Mouse (Mus musculus) limb, embryonic 15.5 days (tissue): ENCODE data around the gene Gabrb3. TPM values are rescaled to one million over a fixed set of nuclear protein-coding genes. Genes with fewer than 3 reads are reported as not detected.
A peak's percentile ranks its signal among the peaks of the same experiment; 100 is the strongest.

Experiments used
- ATAC-seq: fragments of 200-750 bp; cut with Nextera tagmentation; 2 replicates; pipeline ENCODE4 v1.8.0; 2017; ENCODE audit warnings: low read depth, moderate TSS enrichment; ENCODE audit not compliant: insufficient number of reproducible peaks, low FRiP score, low TSS enrichment
- H3K27ac ChIP-seq: fragments of 300-500 bp; sonication (generic); 2 replicates; pipeline ENCODE4 v1.5.1; 2015; ENCODE audit warnings: moderate library complexity, mild to moderate bottlenecking, inconsistent platforms
- H3K27me3 ChIP-seq: fragments of 300-500 bp; sonication (generic); 2 replicates; pipeline ENCODE4 v1.6.1; 2015; ENCODE audit warnings: inconsistent platforms
- H3K36me3 ChIP-seq: fragments of 300-500 bp; sonication (generic); 2 replicates; pipeline ENCODE4 v1.6.1; 2015; ENCODE audit warnings: inconsistent platforms
- H3K4me1 ChIP-seq: fragments of 300-500 bp; sonication (generic); 2 replicates; pipeline ENCODE4 v1.6.1; 2015; ENCODE audit warnings: inconsistent platforms
- H3K4me2 ChIP-seq: fragments of 300-500 bp; sonication (generic); 2 replicates; pipeline ENCODE4 v1.6.1; 2015; ENCODE audit warnings: mild to moderate bottlenecking, inconsistent platforms
- H3K4me3 ChIP-seq: fragments of 300-500 bp; sonication (generic); 2 replicates; pipeline ENCODE4 v1.5.1; 2015; ENCODE audit warnings: mild to moderate bottlenecking, inconsistent platforms
- H3K9ac ChIP-seq: fragments of 300-500 bp; sonication (generic); 2 replicates; pipeline ENCODE4 v1.6.1; 2015; ENCODE audit warnings: inconsistent platforms
- H3K9me3 ChIP-seq: fragments of 300-500 bp; sonication (generic); 2 replicates; pipeline ENCODE4 v1.6.1; 2016; ENCODE audit warnings: inconsistent platforms
- WGBS: fragments of 180-500 bp; shearing (Covaris S2); methylation state at CpG from one replicate; pipeline ENCODE4 v1.1.7; 2015; 5-methylcytosine and 5-hydroxymethylcytosine counted together
- polyA plus RNA-seq: library from polyadenylated mRNA; unstranded; fragments of >200 nt; fragmentation: Nextera tagmentation; extraction: Ambion mirVana; gene quantifications from 2 replicates; pipeline ENCODE4 v1.2.1, GENCODE M21; 2015

Gabrb3 gene
- polyA plus RNA-seq, 1 experiment from 2014 or later: 1.4 TPM

DNA sequence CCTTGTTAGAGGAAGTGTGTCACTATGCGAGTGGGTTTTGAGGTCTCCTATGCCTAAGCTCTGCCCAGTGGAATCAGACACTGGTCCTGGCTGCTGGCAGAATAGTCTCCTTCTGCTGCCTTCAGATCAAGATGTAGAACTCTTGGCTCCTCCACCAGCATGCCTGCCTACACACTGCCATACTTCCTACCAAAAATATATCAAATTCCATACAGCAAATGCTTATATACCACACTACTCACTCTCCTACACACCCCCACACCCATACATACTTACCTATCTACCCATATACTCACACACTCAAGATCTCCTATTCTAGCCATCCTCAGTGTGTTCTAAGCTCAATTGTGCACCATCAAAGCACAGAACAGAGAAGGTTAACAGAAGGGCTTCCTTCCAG, 51.8 kb downstream of the Gabrb3 start:
- no peaks in the 10 kb centered on the region for H3K27me3 ChIP-seq
- no peak overlapping the region for H3K27ac ChIP-seq
- H3K9ac ChIP-seq: no peak overlapping the region
- H3K4me3 ChIP-seq: no peak overlapping the region
- no peak overlapping the region for H3K4me2 ChIP-seq
- no peak for ATAC-seq
- H3K36me3 ChIP-seq: no peaks in the 10 kb centered on the region
- WGBS: 96% methylated on average over 1 of the region's 1 CpGs
- no peaks in the 10 kb centered on the region for H3K4me1 ChIP-seq
- H3K9me3 ChIP-seq: no peaks in the 10 kb centered on the region

DNA sequence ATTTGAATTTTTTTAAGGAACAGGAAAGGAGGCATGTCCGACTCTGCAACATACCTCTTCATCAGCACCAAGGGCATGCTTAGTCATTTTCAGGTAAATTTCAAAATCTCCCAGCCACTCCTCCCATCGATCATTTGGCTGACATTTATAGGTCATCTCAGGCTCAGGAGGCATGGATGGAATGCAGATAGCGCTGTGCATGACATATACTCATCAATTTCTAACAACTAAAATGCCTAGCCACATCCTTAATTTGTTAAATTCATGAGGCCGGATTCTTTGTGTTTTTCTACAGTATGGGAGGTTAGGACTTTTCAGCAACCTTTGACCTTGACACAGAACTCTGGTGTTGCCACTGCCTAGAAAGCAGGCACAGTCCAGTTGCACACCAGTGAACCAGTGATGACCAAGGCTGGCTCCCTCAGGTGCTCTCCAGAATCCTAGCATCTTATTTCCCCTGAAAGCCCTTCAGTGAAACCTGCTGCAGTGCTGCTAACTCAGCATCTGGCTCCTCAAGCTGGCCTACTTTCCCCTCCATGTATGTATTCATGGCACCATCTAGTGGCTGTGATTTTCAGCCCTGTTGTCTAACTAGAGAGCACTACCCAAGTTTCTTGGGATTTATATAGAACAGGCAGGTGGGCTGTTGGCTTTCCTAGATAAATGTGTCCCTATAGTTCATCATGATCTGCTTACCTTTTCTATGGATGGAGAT, 54.5 kb downstream of the Gabrb3 start:
- no peaks in the 10 kb centered on the region for H3K4me1 ChIP-seq
- H3K36me3 ChIP-seq: no peaks in the 10 kb centered on the region
- no peak overlapping the region for H3K9ac ChIP-seq
- H3K4me3 ChIP-seq: no peak overlapping the region
- WGBS: 63% methylated on average over 4 of the region's 4 CpGs
- H3K4me2 ChIP-seq: no peak overlapping the region
- no peaks in the 10 kb centered on the region for H3K27me3 ChIP-seq
- H3K27ac ChIP-seq: no peak overlapping the region
- H3K9me3 ChIP-seq: no peaks in the 10 kb centered on the region
- 0 out of 2 replicates have a peak, but pooled peaks have one; percentile 35 for ATAC-seq

DNA sequence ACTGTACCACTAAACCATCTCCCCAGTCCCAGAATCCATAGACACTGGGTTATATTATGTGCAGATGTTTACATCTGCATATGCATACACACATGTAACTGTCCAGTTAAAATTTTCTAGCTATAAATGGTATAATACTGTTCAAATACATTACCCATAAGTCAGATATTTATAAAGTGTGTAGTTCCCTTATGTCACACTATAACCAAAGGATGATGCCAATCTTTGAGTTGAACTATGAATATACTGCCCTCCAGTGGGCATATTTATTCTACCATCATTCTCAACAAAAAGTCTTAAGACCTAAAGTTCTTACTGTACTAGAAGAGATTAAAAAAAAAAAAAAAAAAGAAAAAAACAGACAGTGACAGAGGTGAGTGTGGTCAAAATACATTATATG, 63.4 kb downstream of the Gabrb3 start:
- H3K4me3 ChIP-seq: no peak overlapping the region
- H3K9ac ChIP-seq: no peak overlapping the region
- no peak overlapping the region for H3K27ac ChIP-seq
- H3K36me3 ChIP-seq: no peaks in the 10 kb centered on the region
- H3K4me1 ChIP-seq: no peaks in the 10 kb centered on the region
- H3K9me3 ChIP-seq: no peaks in the 10 kb centered on the region
- no peak for ATAC-seq
- no peak overlapping the region for H3K4me2 ChIP-seq
- H3K27me3 ChIP-seq: no peaks in the 10 kb centered on the region

DNA sequence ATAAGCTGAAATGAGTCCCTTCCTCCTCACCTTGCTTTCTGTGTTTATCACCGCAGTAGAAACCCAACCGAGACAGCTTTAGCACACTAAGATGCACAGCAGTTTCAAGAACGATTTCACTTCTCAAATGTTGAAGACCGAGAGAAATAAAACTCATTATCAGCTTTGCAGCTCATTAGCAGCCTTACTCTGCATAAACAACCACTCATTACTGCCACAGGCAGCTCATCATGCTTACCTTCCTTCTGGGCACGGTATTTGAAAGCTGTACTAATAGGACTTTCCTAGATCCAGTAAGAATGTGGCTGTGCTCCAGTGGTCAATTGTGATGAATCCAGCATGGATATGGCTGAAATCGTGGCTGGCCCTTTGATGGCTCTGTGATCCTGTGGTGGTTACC, 67.4 kb downstream of the Gabrb3 start:
- H3K27me3 ChIP-seq: no peaks in the 10 kb centered on the region
- WGBS: 75% methylated on average over 6 of the region's 6 CpGs

DNA sequence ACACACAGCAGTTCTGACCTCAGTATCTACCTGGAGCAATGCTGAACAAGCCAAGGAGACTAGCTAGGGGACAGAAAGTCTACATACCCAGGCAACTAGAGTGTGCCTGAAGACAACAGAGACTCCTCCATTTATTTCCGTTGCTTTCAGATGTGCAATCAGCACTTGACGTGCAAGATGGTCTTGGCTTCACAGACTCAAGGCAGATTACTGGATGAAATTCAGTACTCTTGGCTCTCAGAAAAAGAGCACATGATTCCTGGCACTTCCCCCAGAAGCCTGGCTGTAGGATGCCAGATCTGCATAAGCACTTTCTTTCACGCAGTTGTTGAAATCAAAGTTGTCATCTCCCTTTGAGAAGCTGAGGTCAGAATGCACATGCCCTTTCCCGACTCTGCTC, 72.3 kb downstream of the Gabrb3 start:
- ATAC-seq: no peak
- Histone ChIP-seq H3K36me3 (no peaks in the 10 kb centered on the region), H3K4me2 (no peak overlapping the region), H3K9me3 (no peaks in the 10 kb centered on the region), H3K4me1 (no peaks in the 10 kb centered on the region), H3K9ac (no peak overlapping the region), H3K27me3 (no peaks in the 10 kb centered on the region), H3K27ac (no peak overlapping the region), H3K4me3 (no peak overlapping the region)
- WGBS: 76% methylated on average over 4 of the region's 4 CpGs

More for the DNA sequence above, 67.4 kb downstream of the Gabrb3 start:
- Histone ChIP-seq H3K9ac (no peak overlapping the region), H3K4me1 (no peaks in the 10 kb centered on the region), H3K9me3 (no peaks in the 10 kb centered on the region), H3K4me2 (no peak overlapping the region), H3K36me3 (no peaks in the 10 kb centered on the region), H3K27ac (no peak overlapping the region), H3K4me3 (no peak overlapping the region)
- ATAC-seq: no peak

DNA sequence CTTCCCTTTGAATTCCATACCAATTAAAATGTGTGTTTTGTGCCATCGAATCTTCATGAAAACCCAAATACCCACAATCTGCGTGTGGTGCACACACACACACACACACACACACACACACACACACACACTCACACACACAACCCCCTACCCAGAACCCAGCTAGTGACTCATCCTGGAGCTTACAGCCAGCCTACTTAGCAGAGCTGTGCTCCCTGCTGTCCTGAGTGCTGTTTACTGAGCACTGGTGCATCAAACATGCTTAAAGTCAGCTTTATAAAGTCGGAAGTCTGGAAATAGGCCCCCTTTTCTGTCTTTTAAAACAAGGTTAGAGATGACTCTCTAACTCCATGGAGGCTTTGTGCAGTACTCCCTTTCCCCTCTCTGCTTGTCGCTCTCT, 83.3 kb downstream of the Gabrb3 start:
- 73% methylated on average over 4 of the region's 4 CpGs for WGBS
- no peak overlapping the region for H3K9ac ChIP-seq
- no peak for ATAC-seq

DNA sequence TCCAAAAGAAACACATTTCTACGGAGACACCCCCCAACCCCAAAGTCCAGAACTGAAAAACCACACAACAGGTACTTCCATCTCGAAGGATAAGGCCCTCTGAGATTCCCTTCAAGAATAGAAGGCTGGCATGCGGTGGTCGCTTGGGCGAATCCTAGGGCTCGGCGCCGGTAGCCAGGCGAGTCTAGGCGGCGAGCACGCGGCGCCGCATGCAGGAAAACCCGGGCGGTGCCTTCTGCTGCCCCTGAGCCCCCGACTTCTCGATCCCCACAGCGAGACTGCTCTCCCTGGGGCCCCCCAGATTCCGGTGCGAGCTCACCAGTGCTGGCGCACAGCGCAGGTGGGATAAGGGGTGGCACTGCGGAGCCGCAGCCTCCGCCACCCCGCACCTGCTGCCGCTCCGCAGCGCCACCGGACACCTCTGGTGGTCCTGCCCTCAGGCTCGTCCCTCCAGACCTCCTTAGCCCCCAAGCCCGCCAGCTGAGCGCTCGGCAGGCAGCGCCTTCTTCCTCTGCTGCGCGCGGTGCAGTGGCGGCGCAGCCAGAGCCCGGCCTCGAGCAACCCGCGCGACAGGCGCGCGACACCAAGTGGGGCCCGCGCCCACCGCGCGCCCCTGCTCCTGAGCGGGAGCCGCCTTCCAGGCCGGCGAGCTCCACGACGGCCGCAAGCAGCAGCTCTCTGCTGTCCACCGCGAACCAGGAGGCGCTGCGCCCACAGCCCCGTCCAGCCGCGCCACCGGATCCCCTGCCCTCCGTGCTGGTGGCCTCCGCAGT, 89.6 kb downstream of the Gabrb3 start:
- Histone ChIP-seq H3K27me3 (peaks cover 54% of the 10 kb centered on the region), H3K36me3 (no peaks in the 10 kb centered on the region), H3K4me1 (peaks cover 12% of the 10 kb centered on the region), H3K9me3 (no peaks in the 10 kb centered on the region), H3K9ac (no peak overlapping the region), H3K4me2 (peak overlapping the region; percentile 64), H3K4me3 (peak overlapping the region; percentile 37), H3K27ac (no peak overlapping the region)
- no peak for ATAC-seq
- 2% methylated on average over 65 of the region's 72 CpGs for WGBS

More for the DNA sequence above, 83.3 kb downstream of the Gabrb3 start:
- Histone ChIP-seq H3K4me2 (no peak overlapping the region), H3K9me3 (no peaks in the 10 kb centered on the region), H3K36me3 (no peaks in the 10 kb centered on the region), H3K4me3 (no peak overlapping the region), H3K27me3 (peaks cover 15% of the 10 kb centered on the region), H3K27ac (no peak overlapping the region), H3K4me1 (no peaks in the 10 kb centered on the region)

DNA sequence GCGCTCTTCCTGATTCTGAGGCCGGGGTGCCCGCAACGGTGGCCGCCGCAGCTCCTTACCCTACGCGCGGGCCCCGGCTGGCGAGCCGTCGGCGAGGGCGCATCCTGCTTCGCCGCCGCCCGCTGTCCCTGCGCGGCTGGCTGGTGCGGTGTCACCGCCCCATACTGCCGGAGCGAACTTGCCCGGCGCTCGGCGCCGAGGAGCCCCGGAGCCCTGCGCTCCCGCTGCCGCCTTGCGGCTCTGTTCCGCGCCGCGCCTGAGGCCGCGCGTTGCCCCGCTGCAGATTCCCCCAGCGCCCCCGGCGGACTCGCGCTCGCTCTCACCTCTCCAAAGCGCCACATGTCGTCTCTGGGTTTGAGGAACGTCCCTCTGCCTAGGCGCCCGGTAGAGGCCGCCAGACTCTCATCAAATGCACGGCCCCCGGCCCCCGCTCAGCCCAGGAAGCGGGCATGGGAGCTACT, 90.2 kb downstream of the Gabrb3 start, which contains the start of gene Gabra5:
Gene Gabra5 (minus strand): TSS at position 379 of the 461 bp plus-strand sequence.
- Histone ChIP-seq H3K27ac (no peak within 1 kb of the TSS), H3K4me2 (peak within 1 kb of the TSS; percentile 64), H3K36me3 (no peaks in the 10 kb centered on the region), H3K27me3 (peaks cover 54% of the 10 kb centered on the region), H3K4me1 (peaks cover 12% of the 10 kb centered on the region), H3K9ac (no peak within 1 kb of the TSS), H3K4me3 (peak within 1 kb of the TSS; percentile 37), H3K9me3 (no peaks in the 10 kb centered on the region)
- WGBS: 1% methylated on average over 58 of the region's 59 CpGs
- no peak for ATAC-seq

DNA sequence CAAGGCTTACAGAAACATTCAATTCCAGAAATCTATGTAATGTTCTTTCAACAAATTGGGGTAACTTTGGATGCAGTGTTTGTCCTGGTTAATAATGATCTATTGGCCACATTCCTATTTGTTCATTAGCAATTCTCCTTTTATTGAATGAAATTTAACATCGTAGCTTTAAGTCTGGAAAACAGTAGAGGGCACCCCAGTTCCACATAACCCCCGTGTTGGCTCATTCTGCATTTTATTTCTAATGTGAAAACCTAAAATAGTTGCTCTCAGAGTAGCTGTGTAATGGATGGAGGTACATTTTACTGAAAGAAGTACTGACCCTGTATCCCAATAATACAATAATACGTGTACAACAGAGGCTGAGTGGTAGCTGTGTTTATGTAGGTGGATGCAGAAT, 93.5 kb downstream of the Gabrb3 start:
- Histone ChIP-seq H3K27me3 (peaks cover 37% of the 10 kb centered on the region), H3K4me3 (no peak overlapping the region), H3K27ac (no peak overlapping the region), H3K36me3 (no peaks in the 10 kb centered on the region), H3K4me1 (peaks cover 12% of the 10 kb centered on the region), H3K4me2 (no peak overlapping the region), H3K9ac (no peak overlapping the region), H3K9me3 (no peaks in the 10 kb centered on the region)
- no peak for ATAC-seq
- WGBS: 21% methylated on average over 3 of the region's 3 CpGs

DNA sequence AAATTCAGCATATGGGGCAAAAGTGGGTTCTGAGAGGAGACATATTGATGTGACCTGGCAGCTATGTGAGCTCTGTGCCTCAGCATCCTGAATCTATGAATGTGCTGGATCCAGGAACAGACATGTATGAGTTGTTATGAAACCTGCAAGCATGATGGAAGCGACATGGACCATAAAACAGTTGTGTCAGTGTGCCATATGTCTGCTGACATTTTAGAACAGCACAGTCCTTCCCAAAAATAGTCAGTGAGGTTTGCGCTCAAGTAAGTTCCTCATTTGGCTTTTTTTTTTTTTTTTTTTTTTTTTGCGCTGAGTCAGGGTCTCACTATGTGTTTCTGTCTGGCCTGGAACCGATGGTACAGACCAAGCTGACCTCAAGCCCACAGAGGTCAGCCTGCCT, 110.0 kb downstream of the Gabrb3 start:
- Histone ChIP-seq H3K27ac (no peak overlapping the region), H3K4me3 (no peak overlapping the region), H3K4me2 (no peak overlapping the region), H3K36me3 (no peaks in the 10 kb centered on the region), H3K27me3 (no peaks in the 10 kb centered on the region), H3K4me1 (no peaks in the 10 kb centered on the region), H3K9me3 (no peaks in the 10 kb centered on the region), H3K9ac (no peak overlapping the region)
- no peak for ATAC-seq
- WGBS: 73% methylated on average over 4 of the region's 4 CpGs

DNA sequence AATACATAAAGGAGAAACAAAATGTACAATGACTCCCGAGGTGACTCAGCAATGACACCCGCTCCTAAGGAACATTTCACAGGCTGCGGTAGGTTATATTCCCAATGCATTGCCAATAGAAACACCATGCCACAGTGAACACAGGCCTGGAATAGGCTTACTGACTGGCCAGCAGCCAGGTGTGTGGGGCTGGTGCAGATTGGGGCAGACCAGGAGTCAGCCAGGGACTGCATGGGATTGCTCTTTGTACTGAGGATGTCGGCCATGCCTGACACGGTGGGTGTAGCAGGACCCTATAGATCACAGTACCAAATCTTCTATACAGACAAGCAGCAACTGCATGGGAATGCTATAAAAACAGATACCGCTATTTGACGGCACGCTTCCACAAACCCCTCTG, 110.5 kb downstream of the Gabrb3 start:
- Histone ChIP-seq H3K9me3 (no peaks in the 10 kb centered on the region), H3K27ac (no peak overlapping the region), H3K4me2 (no peak overlapping the region), H3K36me3 (no peaks in the 10 kb centered on the region), H3K4me3 (no peak overlapping the region), H3K4me1 (no peaks in the 10 kb centered on the region), H3K9ac (no peak overlapping the region), H3K27me3 (no peaks in the 10 kb centered on the region)
- no peak for ATAC-seq
- WGBS: 91% methylated on average over 8 of the region's 8 CpGs

DNA sequence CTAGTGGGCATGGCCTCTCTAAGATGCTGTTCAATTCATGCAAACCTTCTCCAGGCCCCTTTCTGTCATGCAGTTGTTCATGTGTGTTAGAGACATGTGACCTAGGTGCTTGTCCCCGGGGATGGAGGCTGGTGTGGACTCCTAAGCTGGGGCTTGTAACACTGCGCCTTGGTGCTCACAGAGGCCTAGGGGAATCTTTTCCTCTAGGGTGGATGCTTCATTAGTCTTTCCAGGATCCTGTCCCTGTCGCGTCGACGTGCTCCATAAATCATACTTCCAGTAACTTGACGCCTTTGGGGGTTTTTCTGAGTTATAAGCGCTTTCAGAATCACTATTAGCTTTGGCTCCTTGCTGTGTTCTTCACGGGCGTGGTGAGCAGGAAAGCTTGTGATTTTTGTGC, 113.2 kb downstream of the Gabrb3 start:
- no peaks in the 10 kb centered on the region for H3K4me1 ChIP-seq
- no peaks in the 10 kb centered on the region for H3K9me3 ChIP-seq
- H3K36me3 ChIP-seq: no peaks in the 10 kb centered on the region
- 49% methylated on average over 10 of the region's 10 CpGs for WGBS
- no peak for ATAC-seq
- H3K4me2 ChIP-seq: no peak overlapping the region
- no peak overlapping the region for H3K27ac ChIP-seq
- no peaks in the 10 kb centered on the region for H3K27me3 ChIP-seq
- no peak overlapping the region for H3K9ac ChIP-seq
- H3K4me3 ChIP-seq: no peak overlapping the region
